In the genomic region with DNA sequence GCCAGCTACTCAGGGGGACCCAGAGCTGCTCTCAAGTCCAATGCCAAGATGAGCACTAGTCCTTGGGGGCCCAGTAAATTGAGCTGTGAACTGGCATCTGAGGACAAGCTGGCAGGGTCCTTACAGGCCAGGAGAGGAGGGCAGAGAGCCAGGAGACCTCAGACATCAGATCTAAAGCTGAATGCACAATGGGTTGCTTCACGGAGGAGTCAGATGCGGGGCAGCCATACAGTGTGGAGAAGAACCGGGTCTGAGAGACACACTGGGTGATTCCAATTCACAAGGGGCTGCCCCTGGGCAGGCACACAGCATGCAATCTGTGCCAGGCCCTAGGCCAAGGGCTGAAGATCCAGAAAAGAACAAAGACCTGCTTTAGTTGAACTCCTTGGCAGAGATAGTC, we compare ENCODE assay signal across 10 mouse cellular contexts. TPM values are rescaled to one million over a fixed set of nuclear protein-coding genes. Genes with fewer than 3 reads are reported as not detected.
DNase-seq lines count a peak whose midpoint lies in the region; ATAC-seq and TF ChIP-seq lines count a peak whose summit lies in the region.
"Had no signal": no experiment of that assay in that cellular context is flagged by ENCODE, and none has a peak within 500 bp of the region (broad histone marks: within the 10 kb centered on the region; RNA-seq: fewer than 3 reads in every experiment).

No protein-coding gene starts in this region.

- 57% methylated on average over 3 of the region's 3 CpGs for WGBS in heart, embryonic 12.5 days
- 79% methylated on average over 3 of the region's 3 CpGs for WGBS in lung, embryonic 14.5 days
- WGBS in embryonic facial prominence, embryonic 14.5 days: 69% methylated on average over 3 of the region's 3 CpGs
- WGBS in neural tube, embryonic 15.5 days: 65% methylated on average over 3 of the region's 3 CpGs

- H3K4me3 ChIP-seq in heart, embryonic 12.5 days: no peak overlapping the region
- no peak overlapping the region for H3K4me3 ChIP-seq in lung, embryonic 14.5 days (ENCODE audit: low read depth, low read length)
- no peak overlapping the region for H3K4me3 ChIP-seq in embryonic facial prominence, embryonic 14.5 days (ENCODE audit: low read depth, low read length)
- no peak overlapping the region for H3K4me3 ChIP-seq in neural tube, embryonic 15.5 days (replicated peaks)

- H3K4me2 ChIP-seq in heart, embryonic 12.5 days: 0 out of 2 replicates have a peak overlapping the region, but pooled peaks have one; percentile 8
- H3K4me2 ChIP-seq in lung, embryonic 14.5 days: no peak overlapping the region
- H3K4me2 ChIP-seq in embryonic facial prominence, embryonic 14.5 days (ENCODE audit: low read depth, low read length): no peak overlapping the region
- H3K4me2 ChIP-seq in neural tube, embryonic 15.5 days: no peak overlapping the region

- H3K27me3 ChIP-seq in heart, embryonic 12.5 days (replicated peaks): no peaks in the 10 kb centered on the region
- no peaks in the 10 kb centered on the region for H3K27me3 ChIP-seq in lung, embryonic 14.5 days (ENCODE audit: insufficient read depth, low read length)
- no peaks in the 10 kb centered on the region for H3K27me3 ChIP-seq in embryonic facial prominence, embryonic 14.5 days (replicated peaks; ENCODE audit: control insufficient read depth, insufficient read depth, low read length)
- H3K27me3 ChIP-seq in neural tube, embryonic 15.5 days (replicated peaks): no peaks in the 10 kb centered on the region

- H3K9me3 ChIP-seq in heart, embryonic 12.5 days (replicated peaks): no peaks in the 10 kb centered on the region
- H3K9me3 ChIP-seq in lung, embryonic 14.5 days (ENCODE audit: low read depth, low read length): no peaks in the 10 kb centered on the region
- no peaks in the 10 kb centered on the region for H3K9me3 ChIP-seq in embryonic facial prominence, embryonic 14.5 days (ENCODE audit: control insufficient read depth, low read length)
- H3K9me3 ChIP-seq in neural tube, embryonic 15.5 days (replicated peaks): no peaks in the 10 kb centered on the region

- peaks cover 69% of the 10 kb centered on the region for H3K4me1 ChIP-seq in heart, embryonic 12.5 days (replicated peaks)
- no peaks in the 10 kb centered on the region for H3K4me1 ChIP-seq in lung, embryonic 14.5 days (ENCODE audit: insufficient read depth)
- peaks cover 5% of the 10 kb centered on the region; the same call in 1 of the 2 replicates for H3K4me1 ChIP-seq in embryonic facial prominence, embryonic 14.5 days (ENCODE audit: control insufficient read depth, insufficient read depth, low read length)
- H3K4me1 ChIP-seq in neural tube, embryonic 15.5 days: peaks cover 22% of the 10 kb centered on the region

- DNase-seq in heart, adult 9 months (ENCODE audit: low spot score in 2 of 2): no peak
- DNase-seq in lung, embryonic 14.5 days: no peak
- no peak for DNase-seq in lung, postnatal 10 days
- DNase-seq in embryonic facial prominence, embryonic 14.5 days (ENCODE audit: low spot score): peak; percentile 40
- no peak for DNase-seq in kidney, postnatal 36 days
- DNase-seq in spleen, postnatal 4 days (ENCODE audit: low spot score in 2 of 2): no peak
- DNase-seq: spleen, adult 18-20 months had no signal

- peak overlapping the region; percentile 42; the same call in 1 of the 2 replicates for H3K9ac ChIP-seq in heart, embryonic 12.5 days
- H3K9ac ChIP-seq in lung, embryonic 14.5 days: no peak overlapping the region
- no peak overlapping the region for H3K9ac ChIP-seq in embryonic facial prominence, embryonic 14.5 days (ENCODE audit: low read depth, low read length)
- no peak overlapping the region for H3K9ac ChIP-seq in neural tube, embryonic 15.5 days (replicated peaks)
- H3K9ac ChIP-seq: liver, postnatal 0 days had no signal

- H3K27ac ChIP-seq in heart, embryonic 12.5 days (ENCODE audit: poor library complexity, severe bottlenecking): peak overlapping the region; percentile 91
- H3K27ac ChIP-seq in lung, embryonic 14.5 days (ENCODE audit: low read depth): 0 out of 2 replicates have a peak overlapping the region, but pooled peaks have one; percentile 26
- H3K27ac ChIP-seq in embryonic facial prominence, embryonic 14.5 days (replicated peaks; ENCODE audit: low read depth, low read length): peak overlapping the region; percentile 49; the same call in 1 of the 2 replicates
- H3K27ac ChIP-seq in neural tube, embryonic 15.5 days (replicated peaks): peak overlapping the region; percentile 80

- TF ChIP-seq CTCF in lung, embryonic 14.5 days (IDR thresholded peaks at IDR 0.05; ENCODE audit: low read depth): no peak

- peaks cover 81% of the 10 kb centered on the region for H3K36me3 ChIP-seq in heart, embryonic 12.5 days
- H3K36me3 ChIP-seq in lung, embryonic 14.5 days (ENCODE audit: insufficient read depth): peaks cover 82% of the 10 kb centered on the region
- peaks cover 89% of the 10 kb centered on the region for H3K36me3 ChIP-seq in embryonic facial prominence, embryonic 14.5 days (ENCODE audit: control insufficient read depth, insufficient read depth, low read length)
- peaks cover 13% of the 10 kb centered on the region; the same call in 1 of the 2 replicates for H3K36me3 ChIP-seq in neural tube, embryonic 15.5 days

- no peak for ATAC-seq in heart, embryonic 12.5 days (ENCODE audit: insufficient number of reproducible peaks, low FRiP score)
- no peak for ATAC-seq in lung, embryonic 14.5 days (ENCODE audit: insufficient read depth)
- ATAC-seq in embryonic facial prominence, embryonic 14.5 days (ENCODE audit: low read depth): no peak
- ATAC-seq in neural tube, embryonic 15.5 days (ENCODE audit: low FRiP score): peak; percentile 65

RNA-seq across cellular contexts. Expression of gene Anxa6, which starts 18.0 kb away (rescaled TPM):
- polyA plus RNA-seq in heart, embryonic 12.5 days (2016; fragmentation: Nextera tagmentation; extraction: Ambion mirVana): 335 and 339 TPM in 2 replicates
- 406 and 411 TPM in 2 replicates for polyA plus RNA-seq in lung, embryonic 14.5 days (2014; fragmentation: Nextera tagmentation; extraction: Ambion mirVana)
- polyA plus RNA-seq in embryonic facial prominence, embryonic 14.5 days (2014; fragmentation: Nextera tagmentation; extraction: Ambion mirVana): 393 and 439 TPM in 2 replicates
- 98.4 and 142 TPM in 2 replicates for polyA plus RNA-seq in neural tube, embryonic 15.5 days (2015; fragmentation: Nextera tagmentation; extraction: Ambion mirVana)

RNA-seq across cellular contexts. Expression of gene Tnip1, which starts 52.5 kb away (rescaled TPM):
- polyA plus RNA-seq in heart, embryonic 12.5 days (2016; fragmentation: Nextera tagmentation; extraction: Ambion mirVana): 23.1 and 23.6 TPM in 2 replicates
- polyA plus RNA-seq in lung, embryonic 14.5 days (2014; fragmentation: Nextera tagmentation; extraction: Ambion mirVana): 13.2 and 14.3 TPM in 2 replicates
- polyA plus RNA-seq in embryonic facial prominence, embryonic 14.5 days (2014; fragmentation: Nextera tagmentation; extraction: Ambion mirVana): 20.4 and 21.0 TPM in 2 replicates
- polyA plus RNA-seq in neural tube, embryonic 15.5 days (2015; fragmentation: Nextera tagmentation; extraction: Ambion mirVana): 20.0 and 23.2 TPM in 2 replicates

Comparison
In these comparisons a context has a peak if more than half of its experiments do, and no peak if none do; other contexts are left out.
1. H3K27ac ChIP-seq: peak in every context shown above with its lines; median percentile 91 in heart, embryonic 12.5 days; 80 in neural tube, embryonic 15.5 days; 49 in embryonic facial prominence, embryonic 14.5 days; 26 in lung, embryonic 14.5 days.